Mouse (Mus musculus) frontal cortex, adult 2 months (tissue): ENCODE measurements at regions not wholly inside any gene's neighbourhood (a gene's known extent, or its start where the extent isn't known, plus 50 kb on each side); places are given as distances from the start of the nearest gene placed in this dataset.

Source experiments
- DNase-seq, 2 experiments: peaks; one replicate each; pipeline ENCODE4 v3.0.0; 2022; ENCODE audit warnings: low spot score in 1 of 2; ENCODE audit errors: extremely low spot score in 1 of 2

DNA sequence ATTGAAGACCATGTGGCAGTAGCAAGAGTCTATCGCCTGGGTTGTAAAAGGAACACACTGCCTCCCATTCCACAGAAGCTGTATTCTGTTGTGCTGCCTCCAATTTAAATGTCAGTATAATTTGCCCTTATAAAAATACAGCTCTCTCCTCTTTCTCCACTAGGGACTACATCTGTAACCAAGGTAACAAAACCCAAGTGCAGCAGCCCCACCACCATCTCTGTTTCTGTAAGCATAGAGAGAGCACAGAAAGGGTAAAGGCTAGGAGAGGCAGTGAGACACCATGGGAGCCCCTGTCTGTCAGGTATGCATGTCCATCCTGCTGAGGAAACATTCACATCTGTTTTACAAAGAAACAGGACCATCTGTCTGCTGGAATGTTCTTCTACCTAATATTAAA, 344.4 kb downstream of the Ccser2 start:
- DNase-seq: no peak

DNA sequence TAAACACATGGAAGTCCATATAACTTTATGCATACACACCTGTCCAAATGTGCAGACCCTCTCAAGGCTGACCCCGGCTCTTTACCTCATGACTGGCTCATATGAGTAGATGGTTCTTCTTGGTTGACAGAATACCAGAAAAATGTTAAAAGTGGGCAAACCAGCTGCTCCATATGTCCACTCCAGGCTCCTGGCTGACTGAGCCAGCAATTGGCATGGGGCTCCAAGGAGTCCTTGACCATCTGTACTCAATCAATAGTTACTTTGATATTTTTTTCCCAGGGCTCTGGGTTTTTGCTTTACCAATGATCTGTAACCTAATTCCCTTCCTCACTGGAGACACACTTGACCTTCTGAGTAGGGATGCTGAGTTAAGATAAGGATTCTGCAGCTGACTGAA, 345.5 kb downstream of the Ccser2 start:
- no peak for DNase-seq

DNA sequence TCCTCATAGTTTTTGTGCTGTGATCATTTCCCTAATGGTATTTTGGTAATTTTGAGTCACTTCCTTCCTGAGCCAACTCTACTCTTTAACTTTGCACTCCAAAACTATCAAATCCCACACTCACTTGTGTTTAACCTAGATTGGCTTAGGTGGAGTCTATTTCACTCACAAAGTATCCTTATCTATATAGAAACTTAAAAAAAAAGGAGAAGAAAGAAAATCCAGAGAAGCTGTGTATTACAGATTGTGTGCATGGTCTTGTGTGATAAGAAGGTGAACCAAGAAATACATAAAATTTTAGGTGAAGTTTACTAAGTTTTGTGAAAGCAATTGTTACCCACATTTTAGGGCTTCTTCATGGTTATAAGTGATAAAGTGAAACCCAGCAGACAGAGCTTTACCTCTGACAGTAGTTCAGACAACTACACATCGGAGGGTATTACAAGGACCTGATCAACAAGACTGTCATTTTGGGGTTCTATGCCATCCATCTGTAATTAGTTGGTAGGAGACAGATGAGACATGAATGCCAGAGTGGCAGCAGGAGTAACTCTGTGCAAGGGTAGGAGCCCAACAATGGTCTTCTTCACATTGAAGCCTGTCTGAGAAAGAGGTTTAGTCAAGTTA, 350.0 kb downstream of the Ccser2 start:
- DNase-seq: no peak

DNA sequence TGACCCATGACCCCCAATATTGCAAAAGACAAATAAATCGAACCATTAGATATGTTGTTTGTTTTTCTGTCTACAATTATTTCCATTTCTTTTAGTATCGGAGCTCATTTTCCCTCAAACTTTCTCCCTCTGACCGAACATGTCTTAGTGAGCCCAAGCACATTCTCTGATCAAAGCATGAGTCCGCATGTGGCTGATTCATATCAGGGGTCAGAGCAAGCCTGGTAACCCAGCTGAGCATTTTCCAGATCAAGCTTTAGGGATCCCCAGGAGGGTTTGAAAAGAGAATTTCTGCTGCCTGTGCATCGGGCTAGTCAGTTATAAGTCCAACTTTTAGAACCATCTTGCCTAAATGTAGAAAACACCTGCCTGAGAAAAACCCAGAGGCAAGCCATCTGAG, 350.6 kb downstream of the Ccser2 start:
- DNase-seq: no peak

DNA sequence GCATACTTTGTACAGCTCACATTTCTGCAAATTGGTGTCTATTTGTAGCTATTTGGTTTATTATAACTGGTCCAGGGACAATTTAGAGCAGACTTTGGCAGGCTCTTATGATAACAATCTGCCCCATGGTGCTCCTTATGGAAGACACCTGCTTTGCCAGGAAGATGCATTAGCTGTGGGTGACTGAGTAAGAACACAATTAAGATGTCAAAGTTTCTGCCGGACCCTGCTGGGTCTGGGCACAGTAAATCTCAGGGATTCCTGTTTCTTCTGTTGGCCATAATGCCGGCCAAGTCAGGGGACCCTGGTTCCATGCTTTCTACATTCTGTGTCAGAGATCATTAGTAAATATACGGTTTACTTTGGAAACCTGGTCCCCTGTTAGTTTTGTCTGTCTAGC, 353.7 kb downstream of the Ccser2 start:
- no peak for DNase-seq

DNA sequence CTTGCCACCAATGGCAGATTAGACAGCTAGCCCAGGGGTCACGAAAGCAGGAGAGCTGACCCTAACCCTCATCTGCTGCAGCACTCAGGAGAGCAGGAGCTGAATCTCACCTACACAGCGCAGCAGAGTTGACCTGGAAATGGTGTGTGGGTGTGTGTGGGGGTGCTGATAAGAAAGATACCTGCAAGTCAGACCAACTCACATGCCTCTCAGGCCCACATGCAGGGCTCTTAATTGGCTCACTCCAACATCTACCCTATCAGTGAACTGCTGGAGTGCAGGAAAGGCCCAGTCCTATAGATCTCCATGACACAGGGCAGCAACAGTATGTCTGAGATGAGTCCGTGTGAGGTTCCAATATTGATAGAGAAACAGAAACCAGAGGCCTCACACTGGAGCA, 355.7 kb downstream of the Ccser2 start:
- DNase-seq: no peak

DNA sequence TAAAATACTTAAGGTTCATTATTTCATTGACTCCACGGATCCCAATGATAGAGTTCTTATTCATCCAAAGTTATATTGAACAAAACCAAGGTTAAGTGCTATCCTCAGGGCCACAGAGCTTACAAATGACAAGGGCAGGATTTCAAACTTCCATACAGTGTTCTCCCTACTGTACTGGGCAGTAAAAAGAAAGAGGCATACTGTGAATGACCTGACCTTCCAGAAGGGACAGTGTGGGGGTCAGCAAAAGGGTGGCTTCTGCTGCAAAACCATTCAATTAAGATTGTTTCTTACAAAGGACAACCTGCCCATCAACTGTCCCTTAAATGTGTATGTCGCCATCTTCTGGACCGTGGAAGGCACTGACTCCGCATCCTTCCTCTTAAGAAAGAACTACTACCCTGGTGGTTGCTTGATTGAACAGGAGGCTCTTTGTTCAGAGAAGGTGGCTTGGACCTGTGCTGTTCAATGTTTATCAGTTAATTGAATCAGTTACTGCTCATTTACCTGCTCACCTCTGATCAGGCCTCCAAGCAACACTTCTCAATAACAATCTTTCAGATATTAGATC, 384.4 kb downstream of the Ccser2 start:
- DNase-seq: peak; percentile 3 to 50

DNA sequence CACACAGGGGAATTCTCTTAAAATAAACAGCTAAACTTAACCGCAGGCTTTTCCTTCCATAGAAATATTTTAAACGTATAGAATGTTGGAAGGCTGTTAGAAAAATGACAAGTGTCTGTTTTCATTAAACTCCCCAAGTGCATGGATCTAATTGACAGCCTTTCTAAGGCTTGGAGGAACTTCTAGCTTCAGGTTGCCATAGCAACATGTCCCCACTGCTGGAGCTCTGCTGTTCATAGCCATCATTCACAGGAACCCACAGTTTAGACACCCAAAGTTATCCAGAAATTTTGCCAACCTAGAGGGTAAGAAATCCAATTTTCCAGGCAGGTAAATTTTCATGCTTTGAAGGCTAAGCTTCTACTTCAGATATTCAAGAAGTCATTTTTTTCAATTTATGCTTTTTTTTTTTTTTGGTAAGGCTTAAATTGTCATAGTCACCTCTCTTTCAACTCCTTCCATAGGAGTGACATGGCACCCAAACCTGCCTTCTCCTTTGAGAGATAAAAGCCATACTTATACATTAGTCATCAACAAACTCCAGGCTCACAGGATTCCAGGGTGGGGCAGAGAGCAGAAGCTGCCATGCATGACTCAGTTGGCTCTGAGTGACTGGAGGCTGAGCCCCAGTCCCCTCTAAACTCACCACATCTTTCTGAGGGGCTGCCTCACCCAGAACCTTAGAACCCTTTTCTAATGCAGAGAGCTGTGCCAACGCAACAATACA, 385.1 kb downstream of the Ccser2 start:
- peak in 1 of 2 experiments; percentile 35 for DNase-seq

DNA sequence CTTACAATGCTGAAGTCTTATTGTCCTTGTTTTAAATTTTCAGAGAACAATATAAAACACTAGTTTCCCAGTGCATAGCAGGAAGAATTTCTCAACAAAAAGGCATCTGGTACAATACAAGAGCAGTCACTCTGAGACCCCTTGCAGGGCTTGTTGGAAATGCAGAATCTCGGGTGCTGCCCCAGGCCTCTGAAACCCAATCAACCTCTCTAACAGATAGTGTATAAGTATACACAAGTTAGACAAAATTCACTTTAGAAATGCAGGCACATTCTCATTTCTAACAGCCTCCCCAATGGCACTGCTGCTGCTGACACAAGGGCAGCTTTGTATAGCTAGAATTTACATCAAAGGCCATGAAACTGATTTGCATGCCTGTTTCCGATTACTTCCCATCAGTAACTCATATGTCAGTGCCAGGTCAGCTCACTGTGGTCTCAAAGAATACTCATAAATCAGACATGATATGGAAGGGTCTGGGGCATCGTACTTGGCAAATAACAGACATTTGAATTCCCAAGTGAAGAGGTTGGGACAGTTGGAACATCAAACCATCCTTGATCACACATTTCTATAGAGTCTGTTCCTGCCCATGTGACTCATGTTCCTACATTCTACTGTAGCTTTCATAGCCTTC, 405.2 kb downstream of the Ccser2 start:
- DNase-seq: no peak

DNA sequence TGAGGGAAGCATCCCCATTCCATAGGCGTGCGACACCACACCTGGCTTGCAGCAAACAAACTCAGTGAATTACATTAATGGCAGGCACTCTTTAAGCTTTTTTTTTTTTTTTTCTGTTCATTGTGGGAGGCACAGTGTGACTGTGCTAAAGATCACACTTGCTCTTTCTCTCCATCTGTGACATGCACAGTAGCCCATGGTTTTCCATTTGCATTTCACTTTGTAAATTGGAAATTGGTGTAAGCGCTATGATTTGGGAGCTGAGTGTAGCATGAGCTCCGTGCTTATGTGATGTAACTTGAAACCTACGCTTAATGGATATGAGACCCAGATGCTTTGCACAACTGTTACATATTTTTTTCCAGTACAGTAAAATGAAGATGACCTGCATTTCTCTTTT, 431.2 kb downstream of the Ccser2 start:
- peak in 1 of 2 experiments; percentile 21 for DNase-seq

DNA sequence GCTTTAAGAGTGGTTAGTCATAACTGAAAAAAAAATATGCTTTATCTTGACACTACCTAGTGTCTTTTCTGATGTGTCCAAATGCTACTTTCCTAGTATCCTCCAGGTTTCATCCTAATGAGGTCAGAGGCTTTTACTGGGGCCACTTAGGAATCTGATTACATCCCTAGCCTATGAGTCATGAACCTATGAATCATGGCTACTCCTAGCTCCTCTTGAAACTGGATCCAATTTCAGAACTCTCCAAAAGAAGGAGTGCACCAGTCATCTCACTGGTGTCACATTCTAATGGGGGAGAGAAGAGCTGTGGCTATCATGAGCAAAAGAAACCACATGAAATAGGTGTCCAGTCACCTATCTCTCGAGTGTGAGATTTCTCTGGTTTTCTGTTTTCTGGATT, 432.6 kb downstream of the 4930474N05Rik start:
- no peak for DNase-seq

DNA sequence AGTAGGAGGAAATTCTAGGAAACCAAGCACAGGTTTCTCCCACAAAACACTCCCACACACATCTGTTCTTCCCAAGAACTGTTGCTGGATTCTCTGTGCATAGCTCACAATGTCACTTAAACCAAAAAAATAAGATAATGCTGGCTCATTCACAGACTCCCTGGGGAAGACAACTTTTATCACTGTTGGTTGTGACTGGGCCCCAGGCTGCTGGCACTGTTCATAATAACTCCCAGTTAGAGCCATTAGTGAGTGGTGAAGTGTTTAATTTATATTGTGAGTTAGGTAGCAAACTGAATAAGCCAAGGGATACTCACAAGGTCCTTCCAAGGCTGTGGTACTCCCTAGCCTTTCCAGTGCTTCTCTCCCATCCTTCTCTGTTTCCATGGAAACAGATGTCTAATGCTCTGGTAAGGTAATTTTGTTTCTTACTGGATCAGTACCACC, 430.9 kb downstream of the 4930474N05Rik start:
- peak; percentile 69 to 85 for DNase-seq

DNA sequence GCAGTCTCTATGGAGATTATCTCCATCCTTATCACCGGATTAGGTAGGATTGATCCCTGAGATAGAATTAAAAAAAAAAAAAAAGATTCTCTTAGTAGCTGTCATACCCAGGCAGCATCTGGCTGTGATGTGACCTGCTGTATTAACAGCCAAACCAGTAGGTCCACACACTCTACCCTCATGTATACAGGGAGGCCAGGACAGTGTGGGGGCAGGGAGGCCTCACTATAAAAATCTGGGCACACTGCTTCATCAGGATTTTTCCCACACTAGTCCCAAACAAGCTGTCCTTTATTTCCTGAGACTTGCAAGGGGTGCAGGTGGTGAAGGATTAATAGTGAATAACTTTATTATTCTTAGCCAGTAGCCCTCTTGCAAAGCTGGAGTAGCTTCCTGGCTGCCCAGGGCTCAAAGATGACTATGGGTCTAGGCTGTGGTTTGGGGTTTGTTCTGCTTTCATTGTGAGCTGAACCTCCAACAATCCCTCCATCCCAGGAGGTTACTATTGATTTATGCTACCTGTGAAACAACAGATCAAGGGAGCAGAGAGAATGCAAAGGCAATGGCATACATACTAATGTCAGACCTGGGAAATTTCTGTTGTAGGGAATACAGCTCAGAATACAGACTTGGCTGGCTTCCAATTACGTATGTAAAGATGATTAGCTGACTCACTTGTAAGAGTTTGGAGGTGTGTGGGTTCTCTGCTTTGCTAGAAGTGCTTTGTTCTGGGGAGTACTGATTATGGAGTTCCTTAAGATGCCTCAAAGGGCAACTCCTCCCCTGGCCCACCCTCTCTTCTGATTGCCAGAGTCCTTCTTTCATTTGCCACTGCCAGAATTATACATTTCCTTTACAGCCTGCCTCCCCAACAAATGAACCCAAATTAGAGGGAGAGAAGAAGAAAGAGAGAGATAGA, 407.6 kb downstream of the 4930474N05Rik start:
- DNase-seq: peak; percentile 0 to 20

DNA sequence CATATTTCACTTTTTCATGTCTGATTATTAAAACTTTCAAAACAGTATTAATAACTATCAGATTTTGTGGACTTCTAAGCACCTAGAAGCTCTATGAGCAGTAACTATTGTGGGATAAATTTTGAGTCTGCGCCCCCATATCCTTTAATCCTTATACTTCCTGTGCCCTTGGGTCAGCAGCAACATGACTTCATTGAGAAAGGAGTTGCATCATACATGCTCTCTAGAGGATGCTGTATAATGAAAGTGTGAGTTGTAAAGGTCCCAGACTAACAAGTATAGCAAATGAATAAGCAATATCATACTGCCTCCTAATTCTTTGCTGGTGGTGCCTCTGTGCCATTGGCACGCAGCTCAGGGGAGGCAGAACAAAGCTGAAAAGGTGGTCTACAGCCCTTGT, 404.6 kb downstream of the 4930474N05Rik start:
- DNase-seq: no peak

DNA sequence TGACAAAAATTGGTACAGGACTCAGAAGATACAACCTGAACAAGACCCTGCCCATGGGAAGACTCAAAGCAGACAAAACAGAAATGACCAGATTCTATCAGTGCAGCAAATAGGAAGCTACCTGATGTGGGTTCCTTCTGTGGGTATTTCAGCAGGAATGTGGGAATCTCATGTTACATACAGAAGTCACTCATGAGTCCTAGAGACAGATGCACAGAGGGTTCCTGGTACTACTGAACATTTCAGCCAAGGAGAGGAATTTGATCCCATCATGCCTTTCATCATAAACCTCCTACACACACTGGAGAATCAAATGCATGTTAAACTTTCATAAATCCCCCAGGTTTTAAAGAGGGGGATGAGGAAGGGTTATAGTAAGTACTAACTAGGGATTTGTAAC, 390.8 kb downstream of the 4930474N05Rik start:
- no peak for DNase-seq

DNA sequence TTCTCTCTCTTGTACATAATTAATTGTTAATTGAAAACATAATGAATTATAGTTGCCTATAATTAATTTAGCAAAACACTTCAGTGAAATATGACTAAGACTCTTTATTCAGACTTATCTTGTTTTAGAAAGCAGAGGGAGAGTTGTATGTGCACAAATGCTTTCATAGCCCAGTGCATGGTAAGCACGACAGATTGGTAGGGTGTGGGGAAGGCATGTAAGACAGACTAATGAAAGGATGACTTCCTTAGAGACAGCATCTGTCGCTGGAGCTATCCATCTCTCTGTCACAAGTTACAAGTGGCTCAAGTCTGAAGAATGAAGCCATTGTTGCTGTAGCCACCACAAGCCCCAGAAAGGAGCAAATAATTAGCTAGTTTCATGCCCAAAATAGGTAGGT, 376.9 kb downstream of the 4930474N05Rik start:
- no peak for DNase-seq

DNA sequence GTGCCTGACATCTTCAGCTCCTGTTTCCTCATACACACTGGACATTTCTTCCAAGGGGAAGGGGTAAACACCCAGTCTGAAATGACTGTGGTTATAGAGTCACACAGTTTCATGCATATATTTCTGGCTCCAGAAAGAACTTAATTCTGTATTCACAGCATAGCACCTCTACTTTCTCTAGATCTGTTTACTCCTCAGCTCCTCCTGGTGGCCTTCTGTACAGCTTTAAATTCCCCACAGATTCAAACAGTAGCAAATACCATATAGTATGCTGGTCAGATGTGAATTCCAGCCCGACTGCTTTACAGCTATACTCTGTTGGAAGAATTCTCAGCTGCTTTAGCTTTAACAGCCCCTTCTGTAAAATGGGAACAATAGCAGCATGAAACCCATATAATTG, 375.6 kb downstream of the 4930474N05Rik start:
- DNase-seq: no peak

DNA sequence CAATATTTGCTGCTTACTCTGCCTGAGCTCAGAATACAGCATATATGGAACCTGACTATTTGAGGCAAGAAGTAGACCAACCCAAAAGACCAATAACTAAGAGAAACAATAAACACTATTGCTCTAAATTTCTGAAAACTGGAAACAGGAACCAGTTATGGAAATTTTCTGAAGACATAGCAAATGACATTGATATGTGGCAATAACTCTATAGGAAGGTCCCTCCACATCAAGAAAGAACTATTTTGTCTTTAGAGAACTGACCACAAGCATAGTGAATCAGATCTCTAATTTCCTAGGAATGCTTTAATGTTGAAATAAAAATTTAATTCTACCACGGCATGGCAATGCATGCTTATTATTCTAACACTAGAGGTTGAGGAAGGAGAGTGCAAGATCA, 358.3 kb downstream of the 4930474N05Rik start:
- no peak for DNase-seq

DNA sequence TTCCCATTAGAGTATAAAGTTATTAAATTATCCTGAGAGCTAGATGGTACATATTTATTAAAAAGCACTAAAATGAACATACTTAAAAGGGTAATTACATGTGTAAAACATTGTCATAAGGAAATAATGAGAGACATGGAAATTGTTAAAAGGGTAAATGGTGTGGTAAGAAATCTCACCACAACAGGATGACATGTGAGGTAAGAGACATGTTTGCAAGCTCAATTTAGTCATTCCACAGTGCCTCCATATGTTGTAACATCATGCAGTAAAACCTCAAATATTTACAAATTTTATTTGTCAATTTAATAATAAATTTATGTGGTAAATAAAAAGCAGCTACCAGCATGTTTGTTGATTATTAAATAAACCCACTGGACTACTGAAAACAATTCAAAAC, 355.4 kb downstream of the 4930474N05Rik start:
- DNase-seq: no peak

DNA sequence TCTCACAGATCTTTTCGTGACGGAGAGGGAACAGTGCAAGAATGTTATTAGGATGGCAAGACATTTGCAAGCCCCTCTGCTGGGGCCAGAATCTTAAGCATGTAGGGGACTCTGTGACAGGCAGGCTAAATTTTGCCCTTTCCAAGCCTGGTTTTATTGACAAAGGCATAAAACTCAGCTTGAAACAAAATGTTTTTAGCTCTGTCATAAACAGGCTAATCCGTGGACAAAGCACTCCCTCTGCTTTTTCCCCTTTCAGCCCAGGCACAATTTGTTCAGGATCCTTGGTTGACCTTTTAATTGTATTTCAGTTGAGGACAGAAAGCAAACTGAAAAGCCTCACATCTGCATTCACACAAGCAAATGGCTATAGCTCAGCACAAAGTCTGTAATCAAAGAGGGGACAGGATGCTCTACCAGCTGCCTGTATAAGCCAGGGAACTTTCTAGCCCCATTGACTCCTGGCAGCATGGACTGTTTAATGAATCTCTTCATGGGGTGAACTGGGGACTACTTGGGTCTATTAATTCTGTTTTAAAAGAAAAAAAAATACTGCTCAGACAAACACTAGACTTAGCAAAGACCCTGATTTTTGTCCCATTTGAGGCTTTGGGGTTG, 320.0 kb downstream of the 4930474N05Rik start:
- DNase-seq: no peak
